Mouse (Mus musculus) embryonic facial prominence, embryonic 11.5 days (tissue): ENCODE measurements around the gene Gtf2a1l. TPM values are rescaled to one million over a fixed set of nuclear protein-coding genes. Genes with fewer than 3 reads are reported as not detected.
A peak's percentile ranks its signal among the peaks of the same experiment; 100 is the strongest.

ENCODE experiments used
- ATAC-seq: fragments of 200-750 bp; cut with Nextera tagmentation; replicated peaks from 2 replicates; pipeline ENCODE4 v1.8.0; 2017; ENCODE audit warnings: low read depth; ENCODE audit not compliant: insufficient number of reproducible peaks, low FRiP score, low TSS enrichment
- DNase-seq: peaks from one replicate; pipeline ENCODE4 v3.0.0-alpha.2; 2015; ENCODE audit warnings: low spot score
- H3K27ac ChIP-seq: fragments of 300-500 bp; sonication (generic); replicated peaks from 2 replicates; pipeline ENCODE4 v1.5.1; 2014; ENCODE audit warnings: mild to moderate bottlenecking, low read depth, low read length, control low read depth
- H3K27me3 ChIP-seq: fragments of 300-500 bp; sonication (generic); 2 replicates; pipeline ENCODE4 v1.6.1; 2014; ENCODE audit warnings: mild to moderate bottlenecking, low read length, moderate library complexity, mixed read lengths; ENCODE audit not compliant: control insufficient read depth, insufficient read depth
- H3K36me3 ChIP-seq: fragments of 300-500 bp; sonication (generic); replicated peaks from 2 replicates; pipeline ENCODE4 v1.6.1; 2014; ENCODE audit warnings: low read depth, mild to moderate bottlenecking, low read length, moderate library complexity, mixed read lengths; ENCODE audit not compliant: control insufficient read depth, insufficient read depth
- H3K4me1 ChIP-seq: fragments of 300-500 bp; sonication (generic); 2 replicates; pipeline ENCODE4 v1.6.1; 2014; ENCODE audit warnings: low read length, mixed read lengths; ENCODE audit not compliant: control insufficient read depth, insufficient read depth
- H3K4me2 ChIP-seq: fragments of 300-500 bp; sonication (generic); 2 replicates; pipeline ENCODE4 v1.6.1; 2014; ENCODE audit warnings: low read depth, mild to moderate bottlenecking, control low read depth, low read length, moderate library complexity
- H3K4me3 ChIP-seq: fragments of 300-500 bp; sonication (generic); 2 replicates; pipeline ENCODE4 v1.5.1; 2014; ENCODE audit warnings: low read depth, low read length, control low read depth
- H3K9ac ChIP-seq: fragments of 300-500 bp; sonication (generic); replicated peaks from 2 replicates; pipeline ENCODE4 v1.6.1; 2014; ENCODE audit warnings: mild to moderate bottlenecking, control low read depth, low read length
- H3K9me3 ChIP-seq: fragments of 300-500 bp; sonication (generic); replicated peaks from 2 replicates; pipeline ENCODE4 v1.6.1; 2016; ENCODE audit warnings: mild to moderate bottlenecking, low read length, inconsistent platforms, mixed read lengths; ENCODE audit not compliant: control insufficient read depth
- WGBS: fragments of 180-500 bp; shearing (Covaris S2); extraction: QIAGEN DNeasy Blood & Tissue Kit; methylation state at CpG from one replicate; pipeline ENCODE4 v1.1.7; 2014; 5-methylcytosine and 5-hydroxymethylcytosine counted together
- polyA plus RNA-seq: library from polyadenylated mRNA; unstranded; fragments of >200 nt; fragmentation: Nextera tagmentation; extraction: Ambion mirVana; gene quantifications from 2 replicates; pipeline ENCODE4 v1.2.1, GENCODE M21; 2014

Gene Gtf2a1l
- polyA plus RNA-seq, 1 experiment from 2014 or later, result not detected

DNA sequence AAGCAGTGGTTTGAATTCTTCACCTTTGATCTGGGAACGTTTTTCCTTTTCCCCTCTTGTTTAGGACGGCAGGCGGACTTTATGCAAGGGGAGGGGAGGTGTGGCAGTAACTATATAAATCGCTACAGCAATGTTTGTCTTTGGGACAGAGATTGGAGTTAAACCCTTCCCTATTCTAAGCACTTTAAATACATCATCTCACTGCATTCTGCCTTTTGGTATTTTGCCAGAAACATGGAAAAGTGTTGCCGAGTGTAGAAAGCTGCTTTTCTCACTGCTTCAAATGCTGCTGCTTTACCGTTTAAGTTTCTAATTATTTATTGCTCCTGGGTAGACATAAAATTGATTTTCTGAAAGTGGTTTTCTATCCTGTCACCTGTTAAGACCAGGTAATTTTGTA lies 33.9 kb downstream of the Gtf2a1l start:
- no peak for DNase-seq
- Histone ChIP-seq H3K9ac (no peak overlapping the region), H3K36me3 (no peaks in the 10 kb centered on the region), H3K9me3 (no peaks in the 10 kb centered on the region), H3K27me3 (no peaks in the 10 kb centered on the region), H3K27ac (no peak overlapping the region), H3K4me2 (no peak overlapping the region), H3K4me3 (no peak overlapping the region), H3K4me1 (no peaks in the 10 kb centered on the region)
- 50% methylated on average over 6 of the region's 6 CpGs for WGBS
- ATAC-seq, result no peak

DNA sequence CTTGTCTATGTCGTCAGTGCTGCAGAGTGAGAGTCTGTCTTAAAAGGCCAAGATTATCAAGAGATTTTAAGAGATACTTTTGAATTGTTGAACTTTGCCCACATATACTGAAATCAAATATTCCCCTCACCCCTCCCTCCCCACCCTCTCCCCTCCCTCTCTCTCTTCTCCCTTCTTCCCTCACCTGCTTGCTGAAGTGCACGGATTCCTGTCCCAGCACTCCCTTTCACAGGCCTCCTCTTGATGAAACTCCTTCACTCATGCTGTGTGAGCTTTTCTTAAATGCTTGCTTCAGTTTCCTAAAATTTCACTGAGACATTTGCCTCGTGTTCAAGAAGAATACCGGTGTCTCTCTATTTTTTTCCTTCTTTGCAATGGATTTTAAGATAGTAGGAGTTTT lies 34.7 kb downstream of the Gtf2a1l start:
- Histone ChIP-seq H3K4me2 (no peak overlapping the region), H3K4me1 (no peaks in the 10 kb centered on the region), H3K27ac (no peak overlapping the region), H3K36me3 (no peaks in the 10 kb centered on the region), H3K27me3 (no peaks in the 10 kb centered on the region), H3K9ac (no peak overlapping the region), H3K9me3 (no peaks in the 10 kb centered on the region), H3K4me3 (no peak overlapping the region)
- 39% methylated on average over 4 of the region's 4 CpGs for WGBS
- ATAC-seq (no peak), DNase-seq (no peak)

DNA sequence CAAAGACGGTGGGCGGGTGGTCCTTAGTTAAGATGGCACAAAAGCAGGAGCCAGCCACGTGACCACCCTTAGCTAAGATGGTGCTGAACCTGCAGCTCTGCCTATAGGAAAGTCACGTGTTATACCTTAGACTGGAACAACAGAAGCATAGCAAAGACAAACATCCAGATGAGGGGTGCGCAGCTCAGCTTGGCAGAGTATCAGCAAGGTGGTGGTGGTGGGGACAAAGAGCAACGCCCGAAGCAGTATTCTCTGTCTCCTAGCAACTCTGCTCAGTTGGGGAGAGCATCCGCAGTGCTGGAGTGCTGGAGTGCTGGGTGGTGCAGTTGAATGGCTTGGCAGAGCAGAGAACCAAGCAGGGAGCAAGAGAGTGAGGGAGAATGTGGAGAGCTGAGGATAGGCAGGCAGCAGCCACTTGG lies 37.8 kb downstream of the Gtf2a1l start:
- no peaks in the 10 kb centered on the region for H3K9me3 ChIP-seq
- no peaks in the 10 kb centered on the region for H3K4me1 ChIP-seq
- no peak; the same call in 1 of the 2 replicates for ATAC-seq
- no peak overlapping the region for H3K4me3 ChIP-seq
- no peak overlapping the region for H3K27ac ChIP-seq
- H3K36me3 ChIP-seq, result no peaks in the 10 kb centered on the region
- H3K9ac ChIP-seq, result no peak overlapping the region
- 32% methylated on average over 8 of the region's 8 CpGs for WGBS
- no peaks in the 10 kb centered on the region for H3K27me3 ChIP-seq
- H3K4me2 ChIP-seq, result no peak overlapping the region
- no peak for DNase-seq

DNA sequence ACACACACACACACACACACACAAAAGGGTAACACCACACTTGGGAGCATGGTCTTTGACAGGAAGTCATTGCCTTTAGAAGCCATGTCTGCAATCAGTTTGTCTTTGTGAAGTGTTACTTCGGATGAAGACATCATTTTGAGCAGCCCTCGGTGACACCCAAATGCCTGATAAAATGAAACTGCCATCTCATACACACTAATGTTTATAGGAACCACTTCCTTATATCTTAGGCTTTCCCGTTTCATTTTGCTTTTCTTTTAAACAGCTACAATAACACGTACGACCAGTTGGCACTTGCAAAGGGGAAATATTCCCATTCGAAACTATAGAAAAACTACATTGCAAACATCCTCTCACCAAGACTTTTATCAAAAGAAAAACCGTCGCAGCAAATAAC lies 81.2 kb downstream of the Gtf2a1l start:
- H3K27ac ChIP-seq, result no peak overlapping the region
- no peak overlapping the region for H3K4me2 ChIP-seq
- no peaks in the 10 kb centered on the region for H3K36me3 ChIP-seq
- H3K4me1 ChIP-seq, result no peaks in the 10 kb centered on the region
- ATAC-seq, result no peak
- H3K9me3 ChIP-seq, result no peaks in the 10 kb centered on the region
- H3K9ac ChIP-seq, result no peak overlapping the region
- H3K4me3 ChIP-seq, result no peak overlapping the region
- no peak for DNase-seq
- WGBS, result 79% methylated on average over 8 of the region's 8 CpGs
- H3K27me3 ChIP-seq, result no peaks in the 10 kb centered on the region

DNA sequence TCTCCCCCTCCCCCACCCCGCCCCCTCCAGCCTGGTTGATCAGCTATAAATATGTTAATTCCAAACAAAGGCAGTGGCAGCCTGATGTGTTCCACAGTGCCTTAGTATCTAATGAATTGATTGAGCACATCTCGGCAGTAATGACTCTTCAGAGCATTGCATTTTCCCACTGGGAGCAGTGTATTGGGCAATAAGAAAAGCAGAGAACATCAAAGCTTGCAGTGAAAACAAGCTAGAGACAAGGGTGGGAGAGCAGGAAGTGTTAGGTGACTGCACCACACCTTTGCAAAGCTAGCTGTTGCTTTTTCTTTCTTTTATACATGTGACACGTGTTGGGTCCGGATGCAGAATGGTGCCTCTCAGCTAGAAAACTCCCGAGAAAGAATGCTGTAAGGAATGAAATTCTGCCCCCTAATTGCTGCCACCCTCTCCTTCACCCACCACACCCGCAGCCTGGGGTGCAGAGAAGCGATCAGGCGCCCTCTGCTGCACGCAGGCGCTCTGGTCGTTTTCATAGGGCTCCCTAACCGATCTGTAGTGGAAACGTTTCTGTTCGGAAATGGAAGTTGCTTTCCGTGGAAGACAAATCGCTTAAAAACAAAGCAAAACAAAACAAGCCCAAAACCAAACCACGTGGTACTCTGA lies 84.5 kb downstream of the Gtf2a1l start:
- Histone ChIP-seq H3K27ac (no peak overlapping the region), H3K27me3 (no peaks in the 10 kb centered on the region)

DNA sequence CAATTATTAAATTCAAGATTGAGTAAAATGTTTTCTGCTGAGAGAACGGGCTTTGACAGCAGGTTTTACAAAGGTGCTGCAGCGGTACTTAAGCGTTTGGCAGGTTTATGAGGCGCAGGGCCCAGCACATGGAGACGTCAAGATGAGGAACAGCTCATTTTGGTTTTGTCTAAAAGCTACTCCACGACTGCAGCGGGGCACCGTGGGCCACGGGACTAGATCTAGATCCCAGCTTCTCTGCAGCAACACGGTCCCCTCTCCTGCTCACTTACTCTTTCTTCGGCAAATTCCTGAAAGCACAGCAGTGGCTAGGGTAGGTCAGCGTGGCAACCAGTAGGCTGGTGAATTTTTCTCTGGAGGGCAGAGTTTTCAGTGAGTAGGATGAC lies 85.0 kb downstream of the Gtf2a1l start:
- 62% methylated on average over 12 of the region's 12 CpGs for WGBS
- DNase-seq (no peak), ATAC-seq (no peak)
- H3K9me3 ChIP-seq, result no peaks in the 10 kb centered on the region
- no peaks in the 10 kb centered on the region for H3K4me1 ChIP-seq
- H3K4me3 ChIP-seq, result no peak overlapping the region
- no peaks in the 10 kb centered on the region for H3K27me3 ChIP-seq
- H3K4me2 ChIP-seq, result no peak overlapping the region; the same call in 1 of the 2 replicates
- H3K27ac ChIP-seq, result no peak overlapping the region
- no peaks in the 10 kb centered on the region for H3K36me3 ChIP-seq
- H3K9ac ChIP-seq, result no peak overlapping the region

More for the DNA sequence above, 84.5 kb downstream of the Gtf2a1l start:
- Histone ChIP-seq H3K4me3 (no peak overlapping the region), H3K4me2 (no peak overlapping the region; the same call in 1 of the 2 replicates), H3K36me3 (no peaks in the 10 kb centered on the region), H3K9me3 (no peaks in the 10 kb centered on the region), H3K4me1 (no peaks in the 10 kb centered on the region), H3K9ac (no peak overlapping the region)
- peak; percentile 66 for DNase-seq
- 7% methylated on average over 17 of the region's 17 CpGs for WGBS
- no peak for ATAC-seq

DNA sequence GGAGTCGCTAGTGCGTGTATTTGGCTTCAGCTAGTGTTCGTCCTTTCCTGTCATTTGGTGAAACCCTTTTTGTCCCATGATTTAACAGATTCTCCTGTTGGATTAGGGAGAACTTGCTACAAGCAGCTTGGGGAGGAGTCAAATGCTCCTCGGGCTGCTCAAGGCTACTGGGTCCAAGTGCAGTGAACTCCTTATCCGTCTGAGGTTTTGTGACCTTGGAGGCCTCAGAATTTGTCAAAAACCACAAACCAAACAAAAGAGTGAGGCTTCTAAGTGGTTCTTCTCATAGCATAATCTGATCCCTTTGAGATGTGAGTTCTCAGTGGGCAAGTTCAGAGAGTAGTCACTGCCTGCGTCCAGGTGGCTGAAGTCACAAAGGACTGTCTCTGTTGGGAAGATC lies 87.3 kb downstream of the Gtf2a1l start:
- Histone ChIP-seq H3K9me3 (no peaks in the 10 kb centered on the region), H3K4me2 (no peak overlapping the region), H3K4me1 (no peaks in the 10 kb centered on the region), H3K36me3 (no peaks in the 10 kb centered on the region), H3K27ac (no peak overlapping the region), H3K4me3 (no peak overlapping the region), H3K27me3 (no peaks in the 10 kb centered on the region), H3K9ac (no peak overlapping the region)
- WGBS, result 76% methylated on average over 6 of the region's 6 CpGs
- no peak for ATAC-seq
- DNase-seq, result no peak

DNA sequence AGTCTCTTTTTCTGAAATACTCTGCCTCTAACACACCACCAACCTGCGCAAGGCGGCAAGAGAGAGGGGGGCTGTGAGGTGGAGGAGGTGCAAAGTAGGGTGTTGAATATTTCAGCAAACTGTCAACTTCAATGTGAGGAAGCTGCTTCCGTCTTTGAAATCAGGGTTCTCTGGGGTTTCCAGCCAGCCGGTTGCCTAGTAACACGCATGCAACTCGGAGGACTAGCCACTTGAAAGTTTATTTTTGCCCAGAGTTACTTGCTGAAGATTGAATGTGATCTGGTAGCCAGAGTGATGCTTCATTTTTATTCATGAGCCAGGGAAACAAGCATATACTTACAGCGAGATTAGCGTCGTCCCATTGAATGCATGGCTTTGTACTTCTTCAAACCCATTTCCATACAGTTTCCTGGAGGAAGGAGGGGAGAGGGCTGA lies 89.6 kb downstream of the Gtf2a1l start:
- ATAC-seq (no peak), DNase-seq (peak; percentile 21)
- H3K27ac ChIP-seq, result no peak overlapping the region
- no peaks in the 10 kb centered on the region for H3K9me3 ChIP-seq
- 29% methylated on average over 9 of the region's 9 CpGs for WGBS
- no peaks in the 10 kb centered on the region for H3K36me3 ChIP-seq
- H3K4me3 ChIP-seq, result no peak overlapping the region
- H3K27me3 ChIP-seq, result no peaks in the 10 kb centered on the region
- no peaks in the 10 kb centered on the region for H3K4me1 ChIP-seq
- H3K9ac ChIP-seq, result no peak overlapping the region
- no peak overlapping the region for H3K4me2 ChIP-seq
